Mouse (Mus musculus): ENCODE data around the gene Cort. TPM values are rescaled to one million over a fixed set of nuclear protein-coding genes. Genes with fewer than 3 reads are reported as not detected.

Cort gene
- polyA plus RNA-seq, 1 experiment from 2014 or later: 1.2 TPM

DNA sequence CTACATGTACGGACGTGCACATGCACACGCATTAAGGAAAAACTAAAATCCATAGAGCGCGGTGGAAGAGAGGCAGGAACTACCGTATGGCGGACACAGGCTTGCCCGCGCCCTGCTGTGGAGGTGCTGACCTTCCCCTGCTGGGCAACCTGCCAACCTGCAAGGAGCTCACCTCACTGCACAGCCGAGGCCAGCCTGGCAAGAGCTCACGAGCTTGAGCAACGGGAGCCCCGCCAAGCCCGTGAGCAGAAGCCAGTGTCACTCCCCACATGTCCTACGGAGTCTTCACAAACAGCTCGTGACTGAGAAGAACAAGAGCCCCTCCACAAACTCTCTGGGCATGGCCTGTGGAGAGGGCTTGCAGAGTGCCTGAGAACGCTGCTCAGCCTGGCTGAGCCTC, 45.0 kb downstream of the Cort start:
- H3K4me2 ChIP-seq (replicated peaks): no peak overlapping the region
- H3K9me3 ChIP-seq: no peaks in the 10 kb centered on the region
- no peaks in the 10 kb centered on the region for H3K27me3 ChIP-seq
- no peak overlapping the region for H3K9ac ChIP-seq (replicated peaks)
- no peak for ATAC-seq (replicated peaks)
- WGBS: 63% methylated on average over 17 of the region's 17 CpGs
- H3K27ac ChIP-seq (replicated peaks): no peak overlapping the region
- H3K36me3 ChIP-seq: no peaks in the 10 kb centered on the region
- no peak overlapping the region for H3K4me3 ChIP-seq
- peaks cover 11% of the 10 kb centered on the region for H3K4me1 ChIP-seq

GRCm38 (mm10) chr4:149080111-149080510, 46.5 kb downstream of the Cort start:
- Histone ChIP-seq H3K4me3 (no peak overlapping the region), H3K4me1 (peaks cover 19% of the 10 kb centered on the region), H3K27me3 (no peaks in the 10 kb centered on the region), H3K27ac (replicated peaks) (no peak overlapping the region), H3K9ac (replicated peaks) (no peak overlapping the region), H3K4me2 (replicated peaks) (no peak overlapping the region), H3K9me3 (no peaks in the 10 kb centered on the region), H3K36me3 (no peaks in the 10 kb centered on the region)
- WGBS: 94% methylated on average over 8 of the region's 8 CpGs
- no peak for ATAC-seq (replicated peaks)

DNA sequence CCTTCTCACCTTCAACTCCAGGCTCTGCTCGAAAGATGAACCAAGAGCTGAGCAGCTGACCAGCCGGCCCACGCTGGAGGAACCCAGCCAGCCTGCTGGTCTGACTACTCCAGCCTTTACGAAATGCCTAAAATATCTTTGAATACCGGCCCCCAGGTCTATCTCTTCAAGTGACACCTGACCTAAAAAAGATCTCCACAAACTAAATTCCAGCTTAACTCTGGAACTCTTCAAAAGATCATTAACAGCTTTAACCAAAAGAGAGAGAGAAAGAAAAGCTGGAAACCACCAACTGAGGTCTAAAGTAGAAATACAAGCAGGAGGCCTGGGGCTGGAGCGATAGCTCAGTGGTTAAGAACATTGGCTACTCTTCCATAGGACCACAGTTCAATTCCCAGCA, 46.9 kb downstream of the Cort start:
- Histone ChIP-seq H3K4me1 (peaks cover 19% of the 10 kb centered on the region), H3K9ac (replicated peaks) (no peak overlapping the region), H3K27ac (replicated peaks) (no peak overlapping the region), H3K36me3 (no peaks in the 10 kb centered on the region), H3K27me3 (no peaks in the 10 kb centered on the region), H3K4me2 (replicated peaks) (no peak overlapping the region), H3K9me3 (no peaks in the 10 kb centered on the region), H3K4me3 (no peak overlapping the region)
- no peak for ATAC-seq (replicated peaks)
- WGBS: 89% methylated on average over 6 of the region's 6 CpGs

- Histone ChIP-seq H3K27me3 (no peaks in the 10 kb centered on the region), H3K27ac (replicated peaks) (no peak overlapping the region), H3K4me3 (no peak overlapping the region), H3K4me2 (replicated peaks) (no peak overlapping the region), H3K36me3 (no peaks in the 10 kb centered on the region), H3K4me1 (peaks cover 19% of the 10 kb centered on the region), H3K9me3 (no peaks in the 10 kb centered on the region), H3K9ac (replicated peaks) (no peak overlapping the region)
- 63% methylated on average over 4 of the region's 4 CpGs for WGBS
- ATAC-seq (replicated peaks): no peak
These were observed 48.3 kb downstream of the Cort start for GRCm38 (mm10) chr4:149078261-149078660.

DNA sequence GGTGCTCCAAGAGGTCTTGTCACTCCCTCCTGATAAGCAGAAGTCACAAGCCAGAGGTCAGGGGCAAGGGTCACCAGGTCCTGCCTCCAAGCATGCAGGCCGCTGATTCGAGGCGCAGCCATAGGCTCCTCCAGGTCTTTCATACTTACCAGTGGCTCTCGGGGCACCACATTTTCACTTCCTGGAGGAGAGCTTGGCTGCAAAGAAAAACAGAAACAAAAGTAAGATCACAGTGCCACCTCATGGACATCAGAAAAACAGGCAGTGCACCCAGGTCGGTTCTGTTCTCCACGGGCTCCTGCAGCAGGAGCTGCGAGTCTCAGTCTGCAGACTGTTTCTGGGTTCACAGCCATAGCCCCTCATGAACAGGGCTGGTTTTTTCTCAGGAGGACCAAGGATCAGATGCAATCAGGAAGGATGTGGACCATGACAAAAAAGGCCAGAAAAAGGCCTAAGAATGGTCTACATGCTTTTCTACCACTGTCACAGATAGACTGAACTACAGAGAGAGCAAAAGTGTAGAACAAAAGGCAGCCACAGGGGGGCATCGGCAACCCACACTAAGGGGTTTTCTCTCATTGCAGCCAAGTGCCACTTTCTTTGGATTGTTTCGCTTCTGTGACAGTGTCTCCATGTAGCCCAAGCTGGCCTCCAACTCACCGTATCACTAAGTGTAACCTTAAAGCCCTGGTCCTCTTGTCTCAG, 50.5 kb downstream of the Cort start:
- Histone ChIP-seq H3K4me3 (no peak overlapping the region), H3K4me2 (replicated peaks) (no peak overlapping the region), H3K27ac (replicated peaks) (no peak overlapping the region), H3K9ac (replicated peaks) (no peak overlapping the region), H3K27me3 (no peaks in the 10 kb centered on the region), H3K4me1 (peaks cover 10% of the 10 kb centered on the region; the same call in 1 of the 2 replicates), H3K9me3 (no peaks in the 10 kb centered on the region), H3K36me3 (no peaks in the 10 kb centered on the region)
- WGBS: 20% methylated on average over 10 of the region's 10 CpGs
- ATAC-seq (replicated peaks): peak; percentile 79

DNA sequence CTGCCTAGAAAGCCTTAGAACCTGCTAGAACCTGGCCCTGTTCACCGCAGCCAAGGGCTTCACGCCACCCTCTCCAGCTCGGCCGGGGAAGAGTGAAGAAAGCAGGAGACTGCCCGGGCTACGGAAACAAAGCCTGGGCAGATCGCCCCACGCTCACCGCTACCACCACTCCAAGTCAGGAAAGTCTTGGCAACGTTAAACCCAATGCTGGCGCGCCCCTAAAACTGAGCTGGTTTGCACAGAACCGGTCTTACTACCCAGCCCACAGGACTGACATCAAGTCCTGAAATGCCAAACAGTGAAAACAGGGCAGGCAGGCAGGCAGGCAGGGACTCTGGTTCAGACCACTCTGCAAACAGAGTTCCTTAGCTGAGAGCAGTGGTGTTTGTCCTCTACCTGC, 51.5 kb downstream of the Cort start:
- no peak overlapping the region for H3K27ac ChIP-seq (replicated peaks)
- no peaks in the 10 kb centered on the region for H3K36me3 ChIP-seq
- no peak overlapping the region for H3K4me2 ChIP-seq (replicated peaks)
- H3K9ac ChIP-seq (replicated peaks): no peak overlapping the region
- 90% methylated on average over 13 of the region's 13 CpGs for WGBS
- no peaks in the 10 kb centered on the region for H3K9me3 ChIP-seq
- no peak for ATAC-seq (replicated peaks)
- no peak overlapping the region for H3K4me3 ChIP-seq
- H3K27me3 ChIP-seq: no peaks in the 10 kb centered on the region
- peaks cover 10% of the 10 kb centered on the region; the same call in 1 of the 2 replicates for H3K4me1 ChIP-seq

Other genes with a start within 250 kb of the Cort start
- gene Pex14, start 26.9 kb downstream of the Cort start, polyA plus RNA-seq (2015; fragmentation: Nextera tagmentation; extraction: Ambion mirVana): 53.4 and 54.2 TPM in 2 replicates
- 24.2 and 25.0 TPM in 2 replicates for gene Dffa, start 22.6 kb downstream of the Cort start, polyA plus RNA-seq (2015; fragmentation: Nextera tagmentation; extraction: Ambion mirVana)
- gene Cenps, start 10.9 kb upstream of the Cort start, polyA plus RNA-seq (2015; fragmentation: Nextera tagmentation; extraction: Ambion mirVana): 21.9 and 26.8 TPM in 2 replicates
- 92.1 and 94.4 TPM in 2 replicates for gene Pgd, start 40.0 kb upstream of the Cort start, polyA plus RNA-seq (2015; fragmentation: Nextera tagmentation; extraction: Ambion mirVana)
- 135 and 141 TPM in 2 replicates for gene Kif1b, start 180.9 kb upstream of the Cort start, polyA plus RNA-seq (2015; fragmentation: Nextera tagmentation; extraction: Ambion mirVana)

Data from forebrain, embryonic 15.5 days (tissue).